Mouse (Mus musculus) lung, postnatal 10 days (tissue): Measurements from ENCODE around the gene Catsper2.
"Not testable (repeated sequence)": the region's sequence is repeated elsewhere in the genome, so short reads cannot be mapped to it uniquely, and the experiment has no call there.

Source experiments
- DNase-seq: peaks from one replicate; pipeline ENCODE4 v3.0.0; 2021

Gene Catsper2

DNA sequence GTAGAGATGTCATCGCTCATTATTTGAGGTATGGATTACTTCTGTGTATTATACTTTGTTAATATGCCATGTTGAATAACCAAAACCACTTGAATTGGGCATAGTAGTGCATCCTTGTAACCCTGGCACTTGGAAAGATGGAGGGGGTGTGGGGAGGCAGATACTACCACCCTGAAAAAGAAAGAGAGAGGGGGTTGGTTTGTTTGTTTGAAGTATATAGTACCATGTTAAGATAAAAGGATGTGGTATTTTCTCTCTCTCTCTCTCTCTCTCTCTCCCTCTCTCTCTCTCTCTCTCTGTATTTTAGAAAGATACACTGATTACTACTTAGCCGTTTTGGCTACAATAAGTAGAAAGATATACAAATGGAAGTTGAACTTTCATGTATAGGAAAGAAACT lies 12.3 kb upstream of the Catsper2 start:
- no peak for DNase-seq

DNA sequence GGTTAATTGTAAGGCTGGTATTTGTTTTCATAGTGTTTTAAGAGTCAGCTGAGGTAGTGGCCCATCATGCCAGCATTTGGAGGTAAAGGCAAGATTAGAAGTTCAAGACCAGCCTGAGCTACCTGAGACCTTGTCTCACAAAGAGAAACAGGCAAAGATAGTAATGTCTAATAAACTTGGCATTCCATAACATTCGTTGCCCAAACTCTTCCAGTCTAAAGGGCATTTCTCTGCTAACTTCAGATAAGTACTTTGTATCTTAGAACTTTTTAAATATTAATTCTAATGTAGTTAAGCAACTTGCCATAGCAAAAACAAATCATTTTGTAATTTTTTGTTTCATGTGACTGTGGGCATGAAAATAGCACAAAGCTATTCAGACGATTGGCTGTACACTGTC lies 9.6 kb upstream of the Catsper2 start:
- no peak for DNase-seq

DNA sequence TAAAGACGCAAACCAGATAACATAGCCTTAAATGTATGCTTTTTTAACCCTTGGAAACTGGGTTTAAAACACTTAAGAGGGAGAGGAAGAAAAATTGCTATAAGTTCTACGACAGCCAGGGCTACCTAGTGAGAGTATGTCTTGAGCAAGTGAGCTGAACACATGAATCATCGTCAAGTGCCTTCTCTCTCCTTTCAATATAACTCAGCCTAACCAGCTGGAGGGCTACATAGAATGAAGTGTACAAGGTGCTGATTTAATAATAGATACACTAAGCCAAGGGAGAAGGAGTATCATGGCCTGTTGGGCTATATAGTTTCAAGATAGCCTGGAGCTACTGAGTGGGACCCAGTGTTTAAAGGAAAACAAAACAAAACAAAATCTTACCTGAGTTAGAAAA lies 4.9 kb upstream of the Catsper2 start:
- no peak for DNase-seq

DNA sequence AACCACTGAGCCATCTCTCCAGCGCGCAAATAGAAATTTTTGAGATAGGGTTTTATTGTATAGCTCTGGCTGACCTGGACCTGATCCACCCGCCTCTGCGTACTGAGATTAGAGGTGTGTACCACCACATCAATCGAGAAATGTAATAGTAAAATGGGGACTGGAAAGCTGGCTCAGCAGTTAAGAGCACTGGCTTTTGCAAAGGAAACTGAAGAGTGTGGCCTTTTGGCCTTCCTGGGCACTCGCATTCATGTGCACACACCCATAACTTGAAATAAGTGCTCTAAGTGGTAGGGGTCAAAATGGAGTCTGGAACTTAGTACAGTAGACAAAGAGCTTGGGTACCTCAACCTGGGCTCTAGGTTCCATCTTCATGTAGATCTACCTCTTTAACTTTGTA lies 2.8 kb upstream of the Catsper2 start:
- no peak for DNase-seq

DNA sequence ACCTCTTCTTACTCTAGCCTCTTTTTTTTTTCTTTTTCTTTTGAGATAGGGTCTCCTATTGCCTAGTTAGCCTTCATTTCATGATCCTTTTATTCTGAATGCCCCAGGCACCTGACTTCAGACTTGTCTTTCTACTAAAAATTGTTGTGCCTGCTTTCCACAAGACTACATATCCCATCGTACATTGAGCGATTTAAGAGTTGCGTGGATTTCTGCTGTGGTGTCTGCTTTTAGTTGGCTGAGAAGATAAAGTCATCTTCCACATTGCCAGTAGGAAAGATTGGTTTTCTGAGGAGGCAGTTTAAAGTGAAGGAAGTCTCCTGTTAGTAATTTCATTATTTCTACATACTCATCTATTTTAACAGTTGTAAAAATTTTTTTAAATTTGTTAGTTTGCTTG lies 2.0 kb upstream of the Catsper2 start:
- DNase-seq: no peak

DNA sequence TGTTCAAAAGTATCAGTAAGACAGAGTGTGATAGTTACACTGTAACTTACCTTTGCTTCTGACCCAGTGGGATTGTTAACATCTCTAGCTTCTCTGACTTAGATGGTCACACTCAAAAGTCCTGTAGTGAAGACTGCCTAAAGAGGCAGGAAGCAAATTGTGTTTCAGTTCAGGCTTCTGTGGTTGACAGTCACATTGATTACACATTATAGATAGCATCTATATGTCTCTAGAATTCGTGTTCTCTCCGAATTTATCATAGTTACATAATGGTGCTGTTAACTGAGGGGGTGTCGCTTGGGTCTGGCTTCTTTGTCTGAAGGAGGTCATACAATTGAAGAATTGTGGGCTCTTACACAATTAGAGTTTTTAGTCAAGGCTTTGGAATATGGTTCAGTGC lies 1.5 kb upstream of the Catsper2 start:
- no peak for DNase-seq

DNA sequence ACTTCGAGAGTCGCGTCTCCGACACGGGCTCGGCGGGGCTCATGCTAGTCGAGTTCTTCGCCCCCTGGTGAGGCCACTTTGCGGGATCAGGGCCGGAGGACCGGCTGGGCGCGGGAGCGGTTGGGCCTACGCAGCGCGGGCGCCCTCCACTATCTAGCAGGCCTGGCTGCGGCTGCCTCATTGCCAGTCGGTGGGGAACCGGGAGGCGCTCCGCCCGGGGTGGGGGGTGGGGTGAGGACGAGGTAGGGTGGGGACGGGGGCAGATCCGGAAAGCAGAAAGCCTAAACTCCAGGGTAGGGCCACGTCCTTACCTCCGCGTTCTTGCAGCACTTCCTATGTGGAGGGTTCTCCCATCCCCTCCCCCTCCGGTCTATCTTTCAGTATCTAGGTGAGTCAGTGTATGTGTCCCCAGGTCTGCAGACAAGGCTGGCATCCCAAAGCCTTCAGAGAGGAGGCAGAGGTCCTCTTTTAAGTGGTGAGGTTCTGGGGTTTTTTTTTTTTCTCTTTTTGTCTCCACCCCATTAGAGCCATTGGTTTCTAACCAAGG lies 620 bp upstream of the Catsper2 start:
- peak; percentile 48 for DNase-seq

DNA sequence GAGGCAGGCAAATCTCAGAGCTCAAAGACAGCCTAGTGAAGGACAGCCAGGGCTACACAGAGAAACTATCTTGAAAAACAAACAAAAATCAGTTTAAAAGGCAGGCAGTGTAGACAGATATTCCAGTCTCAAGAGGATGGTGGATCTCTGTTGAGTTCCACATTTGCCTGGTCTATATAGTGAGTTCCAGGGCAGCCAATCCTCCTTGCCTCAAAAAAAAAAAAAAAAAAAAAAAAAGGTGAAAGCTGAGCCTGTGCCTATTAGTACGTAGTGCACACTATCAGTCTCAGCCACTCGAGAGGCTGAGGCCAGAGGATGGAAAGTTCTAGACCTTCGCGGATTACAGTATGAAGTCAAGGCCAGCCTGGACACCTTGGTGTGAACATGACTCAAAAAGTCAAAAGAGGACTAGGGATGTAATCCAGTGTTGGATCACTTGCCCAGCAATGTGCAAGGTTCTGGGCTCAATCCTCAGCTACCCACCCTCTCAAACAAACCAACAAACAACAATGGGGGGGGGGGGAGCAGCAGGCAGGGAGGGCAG lies 677 bp downstream of the Catsper2 start:
- no peak for DNase-seq

DNA sequence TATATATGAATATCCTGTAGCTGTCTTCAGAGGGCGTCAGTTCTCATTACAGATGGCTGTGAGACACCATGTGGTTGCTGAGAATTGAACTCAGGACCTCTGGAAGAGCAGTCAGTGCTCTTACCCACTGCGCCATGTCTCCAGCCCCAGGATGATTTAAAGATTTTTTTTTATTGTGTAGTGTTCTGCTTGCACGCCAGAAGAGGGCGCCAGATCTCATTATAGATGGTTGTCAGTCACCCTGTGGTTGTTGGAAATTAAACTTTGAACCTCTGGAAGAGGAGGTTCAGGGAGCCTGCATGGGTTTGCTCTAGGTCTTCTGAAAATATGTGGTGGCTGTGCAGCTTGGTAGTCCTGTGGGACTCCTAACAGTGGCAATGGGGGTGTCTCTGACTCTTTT lies 5.4 kb downstream of the Catsper2 start:
- DNase-seq: peak; percentile 44

DNA sequence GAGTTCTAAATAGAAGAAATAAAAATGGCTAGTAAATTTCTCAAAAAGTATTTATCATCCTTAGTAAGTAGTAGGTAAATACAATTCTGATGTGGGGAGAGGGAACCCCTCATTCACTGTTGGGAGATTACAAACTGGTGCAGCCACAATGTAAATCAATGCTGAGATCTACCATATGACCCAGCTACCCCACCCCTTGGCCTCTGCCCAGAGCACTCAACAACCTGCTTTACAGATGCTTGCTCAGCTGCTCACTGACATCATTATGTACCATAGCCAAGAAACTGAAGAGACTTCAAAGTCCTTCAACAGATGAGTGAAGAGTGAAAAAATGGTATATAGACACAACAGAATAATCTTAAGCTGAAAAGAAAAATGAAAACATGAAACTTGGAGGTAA lies 10.3 kb downstream of the Catsper2 start:
- DNase-seq: no peak

DNA sequence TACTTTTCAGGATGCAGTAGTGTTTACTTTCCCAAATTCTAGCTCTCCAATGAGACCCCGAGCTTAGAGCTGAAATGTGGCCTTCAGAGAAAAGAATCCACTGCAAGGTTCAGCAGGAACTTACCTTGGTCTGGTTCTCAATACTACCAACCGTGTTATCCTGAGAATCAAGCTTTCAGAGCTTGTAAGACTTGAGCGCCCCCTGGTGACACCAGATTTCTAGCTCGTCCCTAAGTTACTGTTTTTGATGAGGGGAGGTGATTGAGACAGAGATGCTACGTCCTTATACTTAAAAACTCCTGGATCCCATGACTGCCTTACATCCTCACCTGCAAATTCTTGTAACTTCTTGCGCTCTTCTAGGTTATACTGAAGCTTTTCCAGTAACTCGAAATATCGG lies 17.0 kb downstream of the Catsper2 start:
- DNase-seq: peak; percentile 83

DNA sequence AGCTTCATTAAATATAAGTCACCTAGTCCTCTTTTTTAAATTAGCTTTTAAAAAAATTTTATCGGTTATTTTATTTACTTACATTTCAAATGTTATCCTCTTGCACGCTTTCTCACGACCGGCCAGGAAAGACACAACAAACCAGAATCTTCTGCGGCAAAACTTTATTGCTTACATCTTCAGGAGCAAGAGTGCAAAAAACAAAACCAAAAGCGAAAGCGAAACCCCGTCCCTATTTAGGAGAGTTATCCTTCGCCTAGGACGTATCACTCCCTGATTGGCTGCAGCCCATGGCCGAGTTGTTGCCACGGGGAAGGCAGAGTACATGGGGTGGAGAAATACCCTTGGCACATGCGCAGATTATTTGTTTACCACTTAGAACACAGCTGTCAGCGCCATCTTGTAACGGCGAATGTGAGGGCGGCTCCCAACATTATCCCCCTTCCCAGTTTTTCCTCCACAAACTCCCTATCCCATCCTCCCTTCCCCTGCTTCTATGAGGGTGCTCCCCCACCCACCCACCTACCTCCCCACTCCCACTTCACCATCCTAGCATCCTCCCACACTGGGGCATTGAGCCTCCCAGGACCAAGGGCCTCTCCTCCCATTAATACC lies 26.5 kb downstream of the Catsper2 start, which contains the start of gene Strc:
Gene Strc (minus strand): TSS at position 208 of the 615 bp plus-strand sequence.
- DNase-seq: not testable (repeated sequence)

DNA sequence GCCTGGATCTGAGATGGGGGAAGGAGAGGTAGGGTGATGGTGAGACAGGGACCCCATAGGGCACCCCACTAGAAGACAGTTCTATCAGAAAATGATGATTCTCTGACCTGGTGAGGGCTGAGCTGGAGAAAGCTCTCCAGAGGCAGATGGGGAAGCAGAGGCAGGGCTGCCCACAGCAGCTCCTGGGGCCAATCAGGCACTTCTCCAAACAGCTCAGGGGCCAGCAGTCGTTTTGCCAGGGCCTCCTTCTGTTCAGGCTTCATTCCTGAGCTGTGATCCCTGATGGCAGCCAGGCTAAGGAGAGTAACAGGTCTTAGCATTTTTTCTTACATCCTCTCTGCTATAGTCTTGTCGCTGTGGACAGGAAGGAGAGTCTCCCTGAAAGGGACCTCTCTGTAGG lies 38.8 kb downstream of the Catsper2 start:
- no peak for DNase-seq

DNA sequence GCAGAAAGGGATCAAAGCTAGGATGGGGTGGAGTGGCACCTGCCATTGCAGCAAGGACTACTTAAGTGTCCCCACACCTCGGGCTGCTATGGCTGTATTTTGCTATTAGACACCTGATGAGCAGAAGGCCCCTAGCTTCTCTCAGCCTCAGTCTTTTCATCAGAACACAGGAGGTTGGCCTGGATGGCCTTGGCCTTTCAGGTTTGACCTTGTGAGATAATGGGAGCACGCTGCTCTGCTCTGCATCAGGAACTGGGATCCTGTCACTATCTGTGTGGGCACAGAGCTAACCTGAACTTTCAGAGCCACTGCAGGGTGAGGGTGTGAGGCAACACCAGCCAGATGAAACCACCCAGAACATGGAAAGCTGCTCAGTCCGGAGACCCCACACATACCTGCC lies 41.3 kb downstream of the Catsper2 start:
- DNase-seq: no peak

DNA sequence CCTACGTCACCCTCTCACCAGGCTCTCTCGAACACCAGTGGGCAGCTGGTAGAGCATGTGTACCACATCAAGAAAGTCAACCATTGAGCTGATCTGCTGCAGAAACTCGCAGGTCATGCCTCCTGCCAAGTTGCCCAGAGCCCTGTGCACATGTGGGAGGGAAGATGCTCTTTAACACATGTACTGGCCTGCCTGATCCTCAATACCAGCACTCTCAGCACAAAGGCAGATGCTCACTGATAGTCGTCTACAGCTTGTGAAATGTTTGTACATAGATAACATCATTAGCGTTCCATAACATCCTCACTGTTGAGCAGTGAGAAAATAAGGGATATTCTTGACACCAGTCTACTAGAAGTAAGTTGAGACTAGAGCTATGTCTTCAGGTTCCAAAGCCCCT lies 42.7 kb downstream of the Catsper2 start:
- DNase-seq: no peak

DNA sequence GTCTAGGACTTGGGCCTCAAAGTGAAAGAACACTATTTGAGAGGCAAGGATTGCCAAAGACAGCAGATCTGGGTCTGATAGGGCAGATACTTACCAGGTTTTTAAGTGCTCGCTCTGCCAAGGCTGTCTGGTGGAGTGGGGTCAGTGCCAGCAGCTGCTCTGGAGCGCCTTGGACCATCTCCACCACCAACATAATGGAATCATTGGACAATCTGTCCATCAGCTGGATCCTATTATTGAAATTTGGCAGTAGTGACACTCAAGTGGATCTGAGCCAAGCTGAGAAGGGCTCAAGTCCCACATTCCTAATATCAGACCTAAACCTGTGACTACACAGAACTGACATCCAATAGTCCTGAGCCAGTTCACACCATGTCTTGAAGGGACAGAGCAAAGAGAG lies 44.8 kb downstream of the Catsper2 start:
- peak; percentile 13 for DNase-seq

DNA sequence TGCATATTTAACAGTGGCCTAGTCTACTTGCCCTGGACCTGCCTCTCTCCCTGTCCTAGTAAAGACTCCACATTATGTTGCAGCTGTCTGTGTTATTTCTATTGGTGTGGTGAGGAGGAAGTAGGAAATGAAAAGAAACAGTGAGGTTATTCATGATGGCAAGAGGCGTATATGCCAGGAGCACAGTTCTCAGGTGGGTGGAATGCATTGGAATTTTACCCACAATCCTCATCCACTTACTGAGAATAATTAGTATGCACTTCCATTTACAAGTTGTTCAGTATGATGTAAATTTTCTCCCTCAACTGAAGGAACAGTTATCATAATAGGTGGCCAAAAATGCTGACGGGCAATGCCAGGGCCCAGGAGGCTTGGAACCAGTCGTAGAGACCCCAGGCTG lies 49.9 kb downstream of the Catsper2 start:
- no peak for DNase-seq

DNA sequence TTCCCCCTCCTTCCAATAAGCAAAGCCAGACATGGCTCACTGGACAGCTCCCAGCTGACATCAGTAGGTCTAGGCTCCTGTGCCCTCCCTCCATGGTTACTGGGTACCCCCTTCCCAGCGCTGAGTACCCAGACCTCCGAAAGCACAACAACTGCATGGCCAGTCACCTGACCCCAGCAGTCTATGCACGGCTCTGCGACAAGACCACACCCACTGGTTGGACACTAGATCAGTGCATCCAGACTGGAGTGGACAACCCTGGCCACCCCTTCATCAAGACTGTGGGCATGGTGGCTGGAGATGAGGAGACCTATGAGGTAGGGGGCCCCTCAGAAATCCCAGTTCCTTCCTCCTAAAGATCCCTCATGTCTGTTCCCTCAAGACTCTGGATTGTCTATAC lies 54.1 kb downstream of the Catsper2 start:
- DNase-seq: no peak

DNA sequence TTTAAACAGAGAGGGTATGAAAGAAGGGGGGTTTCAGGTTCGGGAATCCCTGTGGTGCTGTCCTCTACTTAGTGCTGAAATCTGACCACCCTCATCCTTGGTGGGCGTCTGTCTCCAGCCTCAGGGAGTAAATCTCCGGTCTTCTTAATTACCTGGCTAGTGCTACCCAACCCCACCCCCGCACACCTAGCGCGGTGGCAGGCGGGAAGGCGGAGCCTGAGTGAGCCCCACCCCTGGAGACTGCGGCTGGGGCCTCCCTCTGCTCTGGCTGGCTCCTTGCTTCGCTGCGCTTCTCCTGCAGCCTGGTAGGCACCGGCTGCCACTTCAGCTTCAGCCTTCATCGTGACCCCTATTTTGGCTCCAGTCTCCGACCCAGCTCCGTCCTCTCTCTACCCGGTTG lies 55.2 kb downstream of the Catsper2 start:
- DNase-seq: peak; percentile 64

DNA sequence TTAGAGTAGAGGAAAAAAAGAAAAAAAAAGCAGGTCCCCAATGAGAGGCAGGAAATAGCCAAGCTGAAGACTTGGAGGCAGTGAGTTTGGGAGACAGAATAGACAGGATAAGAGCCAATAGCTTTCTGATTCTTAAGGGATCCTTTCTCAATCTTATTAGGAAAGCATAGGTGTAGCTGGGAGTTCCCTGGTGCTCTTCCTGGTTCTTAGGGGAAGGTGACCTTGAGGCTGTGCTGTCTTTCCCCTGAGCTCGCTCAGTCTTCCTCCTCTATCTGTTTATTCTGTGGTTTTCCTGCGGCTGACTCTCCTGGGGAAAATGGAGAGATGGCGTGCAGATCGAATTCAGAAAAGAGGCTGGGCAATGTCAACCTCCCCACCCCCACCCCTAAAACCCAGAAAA lies 55.6 kb downstream of the Catsper2 start:
- DNase-seq: no peak

DNA sequence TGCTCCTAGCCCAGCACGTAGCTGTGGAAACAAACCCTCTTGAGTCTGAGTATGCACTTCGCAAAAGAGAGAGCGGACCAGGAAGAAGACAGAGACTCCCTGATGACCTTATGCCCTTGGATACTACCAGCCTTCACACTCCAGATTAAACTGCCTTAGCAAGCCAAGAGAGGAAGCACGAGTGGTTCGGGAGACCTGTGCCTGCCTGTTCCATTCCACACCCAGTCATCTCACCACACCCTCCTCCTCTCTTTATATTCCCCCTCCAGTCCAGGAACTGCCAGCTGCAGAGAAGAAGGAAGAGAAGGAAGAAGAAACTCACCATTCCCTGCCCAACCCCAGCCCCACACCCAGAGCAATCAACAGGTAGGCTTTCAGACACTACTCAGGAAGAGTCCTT lies 56.1 kb downstream of the Catsper2 start, which contains the start of gene Ckmt1:
Gene Ckmt1 (plus strand): TSS at position 221 of the 400 bp plus-strand sequence.
- DNase-seq: no peak

DNA sequence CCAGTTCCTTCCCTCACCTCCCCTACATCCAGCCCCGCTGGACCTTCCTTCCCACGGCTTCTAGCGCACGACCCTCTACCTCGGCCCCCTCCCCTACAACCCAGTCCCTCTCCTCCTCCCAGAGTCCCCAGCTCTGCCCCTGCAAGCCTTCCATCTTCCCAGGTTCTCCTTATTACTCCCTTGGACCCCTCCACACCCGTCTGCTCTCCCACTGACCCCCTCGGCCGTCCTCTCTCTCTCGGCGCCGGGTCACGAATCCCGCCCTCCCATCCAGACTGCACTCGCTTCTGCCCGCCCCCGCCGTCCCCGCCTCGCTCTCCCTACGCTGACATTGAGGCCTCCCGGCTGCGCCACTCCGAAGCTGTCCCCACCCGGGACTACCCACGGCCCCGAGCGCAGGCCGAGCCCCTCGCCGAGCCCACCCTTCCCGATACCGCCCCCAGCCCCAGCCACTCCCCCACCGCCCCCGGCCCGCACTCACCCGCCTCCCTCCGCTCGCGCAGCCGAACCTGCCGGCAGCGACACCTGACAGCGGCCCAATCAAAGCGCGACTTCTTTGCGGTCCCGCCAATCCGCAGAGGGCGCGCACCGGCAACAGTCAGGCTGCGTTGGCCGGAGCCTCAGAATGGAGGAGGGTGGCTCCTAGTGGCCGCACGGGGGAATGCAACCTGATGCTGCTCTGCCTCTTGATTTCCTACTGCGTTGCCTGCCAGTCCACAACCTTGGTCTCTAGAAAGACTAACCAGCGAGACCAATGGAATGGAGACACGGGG lies 58.6 kb downstream of the Catsper2 start, which contains the start of gene Ppip5k1:
Gene Ppip5k1 (minus strand): TSS at position 577 of the 773 bp plus-strand sequence.
- peak; percentile 98 for DNase-seq

DNA sequence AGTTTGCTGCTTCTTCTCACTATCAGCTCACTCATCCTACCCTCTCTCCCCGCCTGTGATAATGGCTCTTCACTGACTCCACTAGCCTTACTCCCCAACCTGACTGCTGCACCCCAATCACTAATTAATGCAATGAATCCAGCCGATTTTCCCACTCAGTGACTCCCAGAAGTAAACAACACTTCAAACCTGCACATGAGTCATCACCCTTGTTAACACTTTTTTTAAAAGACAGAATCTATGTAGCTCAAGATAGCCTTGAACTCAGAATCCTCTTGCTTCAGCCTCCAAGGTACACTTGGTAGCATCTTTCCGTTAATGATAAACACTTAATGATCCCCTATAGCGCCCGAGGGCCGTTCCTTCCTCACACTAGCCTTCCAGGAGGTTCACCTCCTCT lies 59.2 kb downstream of the Catsper2 start:
- DNase-seq: no peak

DNA sequence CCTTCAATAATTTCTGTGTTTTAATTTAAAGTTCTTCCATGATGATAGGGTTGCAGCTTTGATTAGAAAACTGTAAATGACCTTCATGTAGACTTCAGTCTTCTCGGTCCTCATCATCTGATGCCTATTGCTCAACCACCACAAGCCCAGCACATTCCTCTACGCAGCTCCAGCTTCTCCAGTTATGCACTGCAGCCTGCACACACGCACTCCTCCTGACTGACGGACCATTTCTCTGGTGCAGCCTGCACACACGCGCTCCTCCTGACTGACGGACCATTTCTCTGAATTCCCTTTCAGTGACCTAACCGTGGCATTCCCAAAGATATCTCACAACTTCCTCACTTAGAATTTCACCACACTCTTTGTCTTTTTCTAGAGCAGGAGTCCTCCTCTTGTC lies 60.4 kb downstream of the Catsper2 start:
- no peak for DNase-seq
